Mouse (Mus musculus) cerebellum, postnatal 4 days (tissue): ENCODE measurements around the gene Zfp174.
A peak's percentile ranks its signal among the peaks of the same experiment; 100 is the strongest.
"Not testable (repeated sequence)": the region's sequence is repeated elsewhere in the genome, so short reads cannot be mapped to it uniquely, and the experiment has no call there.

Source experiments
- DNase-seq, 2 experiments: peaks; one replicate each; pipeline ENCODE4 v3.0.0; 2022; ENCODE audit warnings: low spot score in 2 of 2, mixed read lengths in 1 of 2

Zfp174 gene

DNA sequence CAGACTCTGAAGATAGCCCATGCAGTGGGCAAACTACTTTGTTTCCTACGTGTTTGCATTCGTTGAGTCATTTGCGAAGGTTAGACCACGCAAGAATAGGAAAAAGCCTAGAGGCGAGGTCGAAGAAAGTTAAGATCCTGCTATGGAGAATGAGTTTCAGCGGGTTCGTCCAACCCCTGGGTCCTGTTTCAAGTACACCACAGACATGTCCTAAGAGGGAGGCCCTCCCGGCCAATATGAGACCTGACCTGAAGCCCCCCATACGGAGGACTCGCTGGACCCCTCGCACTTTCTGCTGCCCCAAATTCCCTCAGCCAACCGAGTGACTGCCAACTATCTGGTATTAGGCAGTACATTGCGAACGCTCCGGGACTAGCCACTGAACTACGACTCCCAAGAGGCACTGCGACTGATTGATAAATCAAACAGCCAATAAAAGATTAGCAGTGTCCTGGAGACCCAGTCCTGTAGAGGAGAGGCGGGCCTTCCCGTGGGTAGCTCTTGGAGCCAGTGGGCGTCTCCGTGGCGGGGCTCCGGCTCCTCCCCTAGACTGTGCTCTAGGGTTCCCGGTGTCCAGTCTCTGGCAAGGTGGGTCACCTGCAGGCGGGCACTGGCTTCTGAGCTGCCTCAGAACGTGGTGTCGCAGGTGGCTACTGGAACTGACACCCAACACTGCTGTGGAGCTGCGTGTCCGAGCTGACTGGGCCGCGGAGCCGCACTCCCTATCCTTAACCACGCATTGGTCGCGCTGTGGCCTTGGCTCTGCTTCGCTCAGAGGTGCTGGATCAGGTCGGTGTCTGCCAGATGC is at the start of gene Zfp174:
Gene Zfp174, plus strand, starts transcription at position 558 of the 808 bp plus-strand sequence.
- peak; percentile 73 to 85 for DNase-seq

DNA sequence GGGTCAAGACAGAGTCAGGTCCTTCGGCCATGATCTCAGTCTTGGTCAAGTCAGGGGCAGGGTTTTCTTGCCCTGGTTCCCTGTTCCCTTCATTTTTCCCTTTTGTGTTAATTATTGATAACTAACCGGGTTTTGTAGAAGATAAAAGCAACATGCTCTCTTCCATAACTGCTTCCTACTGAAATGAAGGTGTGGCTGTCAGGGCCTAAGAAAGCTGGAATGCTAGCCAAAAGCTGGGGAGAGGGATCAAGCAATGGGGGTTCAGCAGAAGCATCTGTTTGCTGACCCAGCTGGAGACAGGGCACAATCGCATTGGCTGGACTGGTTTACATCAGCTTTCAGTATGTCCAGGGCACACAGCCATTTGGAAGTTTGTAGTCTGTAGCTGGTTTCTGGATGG is 38.9 kb upstream of the Zfp174 start:
- no peak for DNase-seq

DNA sequence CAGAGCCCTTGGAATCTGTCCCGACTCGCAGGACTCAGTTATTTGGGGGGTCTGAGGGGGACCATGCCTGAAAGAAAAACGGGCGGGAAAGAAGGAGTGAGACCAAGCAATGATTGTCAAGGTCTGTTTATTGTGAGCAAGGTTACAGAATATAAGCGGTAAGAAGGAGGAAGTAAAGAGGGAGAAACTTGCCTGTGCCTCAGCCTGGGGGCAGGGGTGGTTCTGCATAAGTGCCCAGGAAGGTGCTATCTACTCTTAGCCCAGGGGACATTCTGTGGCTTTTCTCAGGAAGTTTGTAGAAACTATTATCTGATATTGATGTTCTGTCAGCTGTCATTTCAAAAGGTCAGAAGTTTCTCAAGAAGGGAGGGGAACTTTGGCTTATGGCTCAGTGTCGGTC is 32.4 kb upstream of the Zfp174 start:
- DNase-seq, result not testable (repeated sequence)

DNA sequence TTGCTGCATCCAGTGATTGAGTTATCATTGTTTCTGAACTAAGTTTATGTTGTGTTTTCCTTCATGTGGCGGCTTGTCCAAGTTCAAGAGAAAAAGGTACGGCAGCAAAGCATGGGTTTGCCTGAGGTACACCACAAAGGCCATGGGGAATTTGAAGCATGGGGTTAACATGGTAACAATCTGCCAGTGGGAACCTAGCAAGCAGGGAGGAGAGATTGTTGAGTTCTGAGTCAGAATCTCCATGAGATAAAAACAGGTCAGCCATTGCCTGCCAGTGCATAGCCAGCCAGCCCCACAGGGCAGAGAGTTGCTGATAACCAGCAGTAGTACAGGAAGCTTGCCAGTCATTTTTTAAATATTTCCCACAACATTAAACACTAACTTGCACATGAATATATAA is 26.9 kb upstream of the Zfp174 start:
- no peak for DNase-seq

DNA sequence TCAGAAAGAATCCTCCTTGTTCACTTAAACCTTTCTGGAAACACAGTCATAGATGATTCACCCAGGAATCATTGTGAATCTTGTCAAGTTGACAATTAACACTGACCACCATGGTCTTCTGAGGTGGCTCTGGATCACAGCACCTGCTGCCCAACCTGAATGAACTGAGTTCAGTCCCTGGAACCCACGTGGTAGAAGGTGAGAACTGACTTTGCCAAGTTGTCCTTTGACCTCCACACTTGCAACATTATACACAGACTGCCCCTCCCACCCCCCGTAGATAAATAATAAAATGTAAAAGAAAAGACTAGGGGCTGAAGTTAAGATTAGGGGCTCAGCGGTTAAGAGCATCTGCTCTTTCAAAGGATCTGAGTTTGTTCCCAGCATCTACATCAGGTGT is 19.0 kb upstream of the Zfp174 start:
- DNase-seq, result no peak

DNA sequence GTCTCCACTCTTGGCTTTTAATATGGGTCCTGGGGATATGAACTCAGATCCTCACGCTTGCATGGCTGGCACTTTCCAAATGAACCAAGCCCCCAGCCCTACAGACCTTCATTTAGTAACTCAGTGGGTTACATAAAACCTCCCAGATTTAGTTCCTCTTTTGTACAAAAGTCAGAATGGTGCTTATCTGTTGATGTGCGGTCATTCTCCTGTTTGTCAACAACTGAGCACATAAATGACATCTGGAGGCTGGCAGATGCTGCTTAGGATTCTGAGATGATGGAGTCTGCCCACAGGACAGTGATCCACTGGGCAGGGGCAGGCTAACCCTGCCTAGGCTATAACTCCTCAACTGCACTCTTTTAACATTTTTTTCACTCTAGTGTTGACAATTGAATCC is 17.3 kb upstream of the Zfp174 start:
- DNase-seq, result no peak

DNA sequence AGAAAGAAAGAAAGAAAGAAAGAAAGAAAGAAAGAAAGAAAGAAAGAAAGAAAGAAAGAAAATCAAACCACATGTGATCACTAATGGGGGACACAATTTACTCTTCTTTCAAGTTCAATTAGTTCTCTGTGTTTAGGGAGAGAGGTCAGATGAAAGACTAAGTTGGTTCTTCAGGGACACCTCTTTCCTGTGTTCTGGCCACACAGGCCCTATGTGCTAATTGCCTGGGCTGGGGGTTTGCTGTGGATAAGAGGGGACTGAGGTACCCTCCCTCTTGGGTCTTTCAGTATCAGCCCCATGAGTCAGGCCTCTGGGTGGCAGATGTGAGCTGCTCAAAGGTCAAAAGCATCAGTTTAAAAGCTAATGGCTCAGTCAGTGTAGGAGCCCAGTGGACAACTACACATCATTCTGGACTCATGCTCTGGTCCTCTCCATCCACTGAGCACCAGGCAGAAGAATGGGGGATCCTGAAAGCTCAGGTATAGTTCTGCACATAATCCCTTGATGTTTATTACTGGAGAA is 16.4 kb upstream of the Zfp174 start, which contains the start of gene Olfr15:
Gene Olfr15, plus strand, starts transcription at position 291 of the 522 bp plus-strand sequence.
- DNase-seq, result no peak

DNA sequence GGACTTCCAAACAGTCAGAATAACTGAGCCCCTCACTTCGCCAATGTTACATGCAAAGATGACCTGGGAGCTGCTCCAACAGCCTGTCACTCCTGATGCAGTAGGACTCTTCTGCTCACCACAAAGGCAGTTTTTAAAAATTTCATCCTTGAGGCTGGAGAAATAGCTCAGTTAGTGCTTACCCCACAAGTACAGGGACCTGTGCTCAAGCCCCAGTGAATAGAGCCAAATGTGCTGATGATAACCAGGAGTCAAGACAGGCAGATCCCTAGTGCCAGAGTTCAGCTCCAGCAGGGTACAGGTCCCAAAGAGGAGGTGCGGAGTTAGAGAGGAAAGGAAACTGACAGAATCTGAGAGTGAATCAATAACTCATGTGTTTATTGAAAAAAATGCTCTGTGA is 11.6 kb upstream of the Zfp174 start:
- DNase-seq, result no peak

DNA sequence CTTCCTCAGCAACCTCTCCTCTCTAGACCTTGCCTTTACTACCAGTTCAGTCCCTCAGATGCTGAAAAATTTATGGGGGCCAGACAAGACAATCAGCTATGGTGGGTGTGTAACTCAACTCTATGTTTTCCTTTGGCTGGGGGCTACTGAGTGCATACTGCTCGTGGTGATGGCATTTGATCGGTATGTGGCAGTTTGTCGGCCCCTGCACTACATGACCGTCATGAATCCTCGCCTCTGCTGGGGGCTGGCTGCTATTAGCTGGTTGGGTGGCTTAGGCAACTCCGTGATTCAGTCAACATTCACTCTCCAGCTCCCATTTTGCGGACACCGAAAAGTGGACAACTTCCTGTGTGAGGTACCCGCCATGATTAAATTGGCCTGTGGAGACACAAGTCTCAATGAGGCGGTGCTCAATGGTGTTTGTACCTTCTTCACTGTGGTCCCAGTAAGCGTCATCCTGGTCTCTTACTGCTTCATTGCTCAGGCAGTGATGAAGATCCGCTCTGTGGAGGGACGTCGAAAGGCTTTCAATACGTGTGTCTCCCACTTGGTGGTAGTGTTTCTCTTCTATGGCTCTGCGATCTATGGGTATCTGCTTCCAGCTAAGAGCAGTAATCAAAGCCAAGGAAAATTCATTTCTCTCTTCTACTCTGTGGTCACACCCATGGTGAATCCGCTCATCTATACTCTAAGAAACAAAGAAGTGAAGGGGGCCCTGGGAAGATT is 7.7 kb upstream of the Zfp174 start:
- no peak for DNase-seq

DNA sequence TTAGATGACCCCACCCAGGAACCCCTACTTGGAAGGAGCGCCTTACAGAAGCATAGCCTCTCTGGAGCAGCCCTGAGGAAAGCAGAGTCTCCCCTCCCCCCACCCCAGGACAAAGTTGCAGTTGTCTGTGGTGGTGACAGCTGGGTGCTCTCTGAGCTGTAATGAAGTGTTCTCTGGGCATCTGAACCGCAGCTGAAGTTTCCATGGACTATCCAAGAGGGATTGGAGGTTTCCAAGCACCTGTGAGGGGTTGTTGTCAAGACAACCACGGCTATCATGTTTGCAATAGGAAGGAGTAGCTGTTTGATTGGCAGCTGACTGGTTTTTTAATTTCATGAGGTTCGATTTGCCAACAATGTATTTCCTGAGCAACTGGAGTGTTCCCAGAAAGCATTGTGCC is 4.1 kb upstream of the Zfp174 start:
- no peak for DNase-seq

DNA sequence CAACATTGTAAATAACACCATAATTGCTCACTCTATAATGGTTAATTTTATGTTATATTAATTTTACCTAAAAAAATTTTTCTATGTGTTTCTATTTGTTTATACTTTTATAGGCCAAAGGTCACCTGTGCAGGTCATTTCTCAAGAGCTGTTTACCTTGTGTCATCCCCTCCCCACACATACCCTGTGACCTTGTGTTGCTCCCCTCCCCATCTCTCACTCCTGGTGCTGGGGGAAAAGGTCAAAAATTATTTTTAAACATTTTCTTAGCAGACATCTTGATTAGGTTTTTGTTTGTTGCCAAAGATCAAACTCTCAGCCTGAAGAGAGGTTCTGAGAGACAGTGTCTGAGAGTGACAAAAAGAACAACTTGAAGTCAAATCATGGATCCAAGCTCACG is 3.3 kb upstream of the Zfp174 start:
- DNase-seq, result no peak

DNA sequence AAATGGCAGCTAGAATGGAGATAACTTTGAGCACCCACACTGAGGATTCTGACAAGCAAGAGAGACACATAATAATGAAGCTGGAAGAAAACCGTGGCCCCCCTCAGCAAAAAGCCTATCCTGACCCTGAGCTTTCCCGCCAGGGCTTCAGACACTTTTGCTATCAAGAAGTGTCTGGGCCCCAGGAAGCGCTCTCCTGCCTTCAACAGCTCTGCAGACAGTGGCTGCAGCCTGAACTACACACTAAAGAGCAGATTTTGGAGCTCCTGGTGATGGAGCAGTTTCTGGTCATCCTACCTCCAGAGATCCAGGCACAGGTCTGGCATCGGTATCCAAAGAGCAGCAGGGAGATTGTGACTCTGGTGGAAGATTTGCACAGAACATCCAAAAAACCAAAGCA is 803 bp downstream of the Zfp174 start:
- DNase-seq, result peak in 1 of 2 experiments; percentile 6

DNA sequence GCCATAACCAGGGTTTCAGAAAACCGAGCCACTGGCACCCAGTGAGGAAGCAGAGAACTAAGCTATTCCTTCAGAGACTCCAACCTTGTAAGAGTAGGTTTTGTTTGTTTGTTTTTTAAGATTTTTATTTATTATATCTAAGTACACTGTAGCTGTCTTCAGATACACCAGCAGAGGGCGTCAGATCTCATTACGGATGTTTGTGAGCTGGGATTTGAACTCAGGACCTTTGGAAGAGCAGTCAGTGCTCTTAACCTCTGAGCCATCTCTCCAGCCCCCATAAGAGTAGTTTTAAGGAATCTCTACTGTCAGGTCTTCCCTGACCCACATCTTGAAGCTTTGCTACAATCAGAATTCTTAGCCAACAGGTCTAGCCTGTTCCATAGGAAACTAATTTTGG is 1.3 kb downstream of the Zfp174 start:
- no peak for DNase-seq

DNA sequence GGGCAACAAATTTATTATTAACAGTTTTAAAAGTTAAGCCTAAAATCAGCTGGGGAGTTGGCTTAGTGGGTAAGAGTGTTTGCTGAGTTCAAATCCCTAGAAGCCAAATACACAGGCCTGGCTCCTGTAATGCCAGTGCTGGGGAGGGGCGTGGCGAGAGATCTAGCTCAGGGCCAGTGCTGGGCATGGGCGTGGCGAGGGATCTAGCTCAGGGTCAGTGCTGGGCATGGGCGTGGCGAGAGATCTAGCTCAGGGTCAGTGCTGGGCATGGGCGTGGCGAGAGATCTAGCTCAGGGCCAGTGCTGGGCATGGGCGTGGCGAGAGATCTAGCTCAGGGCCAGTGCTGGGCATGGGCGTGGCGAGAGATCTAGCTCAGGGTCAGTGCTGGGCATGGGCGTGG is 4.2 kb downstream of the Zfp174 start:
- not testable (repeated sequence) for DNase-seq

DNA sequence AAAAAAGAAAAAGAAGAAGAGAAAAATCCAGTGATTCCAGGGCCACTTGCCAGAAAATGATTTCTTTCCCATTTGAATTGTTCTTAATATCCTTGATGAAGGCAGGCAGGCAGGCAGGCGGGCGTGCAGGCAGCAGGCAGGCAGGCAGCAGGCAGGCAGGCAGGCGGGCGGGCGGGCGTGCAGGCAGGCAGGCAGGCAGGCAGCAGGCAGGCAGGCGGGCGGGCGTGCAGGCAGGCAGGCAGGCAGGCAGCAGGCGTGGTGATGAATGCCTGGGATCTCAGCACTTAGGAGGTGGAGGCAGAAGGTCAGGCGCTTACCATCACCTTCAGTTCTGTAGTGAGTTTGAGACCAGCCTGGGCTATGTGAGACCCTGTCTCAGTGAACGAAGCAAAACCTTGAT is 5.5 kb downstream of the Zfp174 start:
- DNase-seq, result no peak

DNA sequence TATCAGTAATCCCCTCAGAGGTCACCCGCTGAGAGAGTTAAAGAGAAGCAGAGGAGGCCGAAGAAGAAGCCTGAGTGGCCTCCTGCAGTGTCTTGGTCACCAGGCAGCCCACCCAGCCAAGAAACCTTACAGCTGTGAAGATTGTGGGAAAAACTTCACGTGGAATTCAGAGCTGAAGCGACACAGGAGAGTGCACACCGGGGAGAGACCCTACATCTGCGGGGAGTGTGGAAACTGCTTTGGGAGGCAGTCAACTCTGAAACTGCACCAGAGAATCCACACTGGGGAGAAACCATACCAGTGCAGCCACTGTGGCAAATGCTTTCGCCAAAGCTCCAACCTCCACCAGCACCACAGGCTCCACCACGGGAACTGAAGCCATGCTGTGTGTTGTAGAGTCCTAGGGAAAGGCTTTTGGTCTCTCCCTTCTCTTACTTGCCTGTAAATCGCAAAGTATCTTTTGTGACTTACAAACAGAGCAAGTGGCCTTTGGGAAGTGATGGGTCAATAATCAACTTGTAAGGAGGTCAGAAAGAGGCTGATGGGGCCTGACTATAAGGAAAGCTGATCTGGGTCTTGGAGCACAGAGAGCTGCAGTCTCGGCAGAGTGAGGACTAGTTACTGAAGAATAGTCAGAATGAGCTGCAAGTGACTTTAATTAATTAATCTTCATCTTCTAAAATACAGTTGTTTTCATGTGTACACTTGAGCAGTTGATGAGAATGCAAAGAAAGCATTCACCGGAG is 7.5 kb downstream of the Zfp174 start:
- no peak for DNase-seq

DNA sequence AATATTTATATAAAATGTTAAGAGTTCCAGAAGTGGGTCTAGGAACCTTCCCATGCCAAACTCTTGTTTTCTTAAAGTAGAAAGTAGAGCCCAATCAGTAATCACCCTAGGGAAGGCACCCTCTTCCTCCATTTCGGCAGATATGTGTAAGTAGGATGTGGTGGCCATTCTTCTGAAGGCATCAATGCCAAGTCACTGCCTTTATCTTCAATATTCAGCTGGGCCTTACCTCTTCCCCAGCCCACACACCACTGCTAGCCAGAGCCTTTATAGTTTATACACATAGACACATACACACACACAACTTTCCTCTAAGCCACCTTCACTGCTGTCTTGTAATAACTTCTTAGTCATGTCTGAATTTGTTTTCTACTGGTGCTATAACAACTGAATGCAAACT is 8.7 kb downstream of the Zfp174 start:
- DNase-seq, result no peak

DNA sequence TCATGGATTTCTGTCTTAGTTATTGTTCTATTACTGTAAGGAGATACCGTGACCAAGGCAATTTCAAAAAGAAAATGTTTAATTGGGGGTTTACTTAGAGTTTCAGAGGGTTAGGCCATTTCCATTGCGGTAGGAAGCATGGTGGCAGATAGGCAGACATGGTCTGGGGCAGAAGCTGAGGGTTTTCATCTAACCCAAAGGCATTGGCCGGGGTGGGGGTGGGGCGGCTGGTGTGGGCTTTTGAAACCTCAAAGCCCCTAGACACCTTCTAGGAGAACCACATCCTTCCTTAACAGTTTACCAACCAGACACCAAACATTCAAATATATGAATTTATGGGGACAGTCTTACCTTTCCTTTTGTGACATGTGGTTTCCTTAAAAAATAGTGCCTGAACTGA is 12.2 kb downstream of the Zfp174 start:
- DNase-seq, result no peak

DNA sequence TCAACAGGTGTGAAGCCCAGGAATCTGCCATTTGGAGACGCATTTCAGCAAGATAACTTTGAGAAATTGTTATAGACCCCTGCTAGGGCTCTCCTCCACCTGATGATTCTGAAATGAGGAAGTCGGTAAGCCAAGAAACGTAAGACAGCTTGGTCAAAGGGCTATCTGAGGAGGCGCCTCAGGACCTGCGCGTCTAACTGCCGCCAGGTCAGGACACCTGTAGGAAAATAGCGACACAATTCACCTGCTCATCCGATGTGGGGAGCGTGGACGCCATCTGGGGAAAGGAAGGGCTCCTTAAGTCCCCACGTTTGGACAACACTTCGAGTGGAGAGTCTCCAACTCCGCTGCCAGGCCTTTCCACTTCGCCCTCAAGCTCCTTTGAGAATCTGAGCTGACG is 24.7 kb downstream of the Zfp174 start:
- DNase-seq, result no peak

DNA sequence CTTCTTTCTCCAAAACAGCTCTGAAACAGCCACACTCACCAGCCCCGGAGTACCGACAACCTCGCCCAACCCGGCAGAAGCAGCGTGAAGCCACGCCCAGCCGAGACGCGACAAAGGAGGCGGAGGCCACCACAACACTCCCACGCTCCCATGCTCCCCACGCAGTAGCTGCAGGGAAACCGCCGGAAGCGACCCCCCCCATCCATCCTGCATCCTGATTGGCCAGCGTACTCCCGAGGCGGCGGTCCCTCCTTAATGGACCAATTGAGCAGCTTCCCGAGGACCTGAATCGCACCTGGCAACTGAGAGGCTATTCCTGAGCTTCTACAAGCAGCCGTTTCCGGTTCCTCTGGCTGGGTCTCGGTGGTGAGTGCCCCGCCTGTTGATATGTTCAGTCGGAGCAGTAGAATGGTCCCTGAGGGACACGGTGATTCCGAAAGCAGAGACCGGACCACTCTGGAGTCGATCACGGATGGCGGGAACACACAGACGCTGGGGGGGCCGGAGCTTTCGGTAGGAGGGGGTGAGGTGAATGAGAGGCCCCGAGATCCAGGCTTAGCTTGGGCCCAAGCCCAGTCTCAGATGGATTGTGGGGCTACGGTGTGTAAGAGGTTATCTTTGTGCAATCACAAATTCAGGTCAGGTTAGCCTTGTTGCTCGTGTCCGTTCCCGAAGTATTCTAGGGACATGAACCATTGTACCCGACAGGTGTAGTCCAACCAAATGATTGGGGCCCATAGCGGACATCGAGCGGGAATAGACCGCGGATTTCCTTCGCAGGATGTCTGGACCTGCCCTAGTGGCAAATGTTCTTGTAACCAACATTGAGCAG is 25.4 kb downstream of the Zfp174 start, which contains the start of gene Naa60:
Gene Naa60, plus strand, starts transcription at position 160 of the 832 bp plus-strand sequence.
- DNase-seq, result peak; percentile 69 to 87

DNA sequence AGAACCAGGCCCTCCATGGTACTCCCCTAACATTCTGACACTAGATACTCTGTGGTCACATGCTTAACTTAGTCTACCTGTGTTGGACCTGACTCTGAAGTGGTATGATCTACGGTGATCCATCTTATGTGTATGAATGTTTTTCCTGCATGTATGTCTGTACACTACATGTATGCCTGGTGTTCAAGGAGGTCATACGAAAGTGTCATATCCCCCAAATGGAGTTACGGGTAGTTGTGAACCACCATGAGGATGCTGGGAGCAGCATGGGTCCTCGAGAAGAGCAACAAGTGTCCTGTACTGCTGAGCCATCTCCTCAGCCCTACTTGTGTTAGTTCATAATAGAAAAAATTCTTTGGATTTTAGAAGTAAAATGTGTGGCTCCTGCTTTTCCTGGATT is 29.3 kb downstream of the Zfp174 start:
- no peak for DNase-seq
